Mouse (Mus musculus) heart, embryonic 14.5 days (tissue): ENCODE results near the gene Uox. TPM values are rescaled to one million over a fixed set of nuclear protein-coding genes. Genes with fewer than 3 reads are reported as not detected.
A peak's percentile ranks its signal among the peaks of the same experiment; 100 is the strongest.

Experiments used
- ATAC-seq: fragments of 200-750 bp; cut with Nextera tagmentation; 2 replicates; pipeline ENCODE4 v1.8.0; 2017; ENCODE audit warnings: low read depth, moderate TSS enrichment; ENCODE audit not compliant: insufficient number of reproducible peaks, insufficient read depth, low FRiP score
- H3K27ac ChIP-seq, 2 experiments: fragments of 200-500 bp in 1 of 2; fragments of 300-500 bp in 1 of 2; sonication (generic) in 1 of 2; replicated peaks in 1 of 2; 2 replicates each; pipeline ENCODE4 v1.5.1; 2012 to 2014; ENCODE audit warnings: low read depth in 2 of 2, low read length in 2 of 2, control low read depth in 1 of 2, mild to moderate bottlenecking in 1 of 2, mixed read lengths in 1 of 2; ENCODE audit not compliant: control insufficient read depth in 1 of 2, insufficient read depth in 1 of 2
- H3K27me3 ChIP-seq: fragments of 300-500 bp; sonication (generic); 2 replicates; pipeline ENCODE4 v1.6.1; 2014; ENCODE audit warnings: mild to moderate bottlenecking, low read length, control low read depth; ENCODE audit not compliant: control insufficient read depth, insufficient read depth
- H3K36me3 ChIP-seq: fragments of 300-500 bp; sonication (generic); 2 replicates; pipeline ENCODE4 v1.6.1; 2014; ENCODE audit warnings: mild to moderate bottlenecking, control low read depth, low read length, mixed read lengths; ENCODE audit not compliant: control insufficient read depth, insufficient read depth
- H3K4me1 ChIP-seq, 2 experiments: fragments of 200-500 bp in 1 of 2; fragments of 300-500 bp in 1 of 2; sonication (generic) in 1 of 2; 2 replicates each; pipeline ENCODE4 v1.6.1; 2012 to 2014; ENCODE audit warnings: low read length in 2 of 2, control low read depth in 1 of 2, mixed read lengths in 1 of 2; ENCODE audit not compliant: control insufficient read depth in 2 of 2, insufficient read depth in 2 of 2
- H3K4me2 ChIP-seq: fragments of 300-500 bp; sonication (generic); 2 replicates; pipeline ENCODE4 v1.6.1; 2014; ENCODE audit warnings: mild to moderate bottlenecking, low read length
- H3K4me3 ChIP-seq, 2 experiments: fragments of 200-500 bp in 1 of 2; fragments of 300-500 bp in 1 of 2; sonication (generic) in 1 of 2; 2 replicates each; pipeline ENCODE4 v1.5.1; 2012 to 2014; ENCODE audit warnings: low read length in 2 of 2, mild to moderate bottlenecking in 2 of 2, control low read depth in 1 of 2, low read depth in 1 of 2, moderate library complexity in 1 of 2; ENCODE audit not compliant: control insufficient read depth in 1 of 2, insufficient read depth in 1 of 2
- H3K9ac ChIP-seq: fragments of 300-500 bp; sonication (generic); 2 replicates; pipeline ENCODE4 v1.6.1; 2014; ENCODE audit warnings: mild to moderate bottlenecking, low read length
- H3K9me3 ChIP-seq: fragments of 300-500 bp; sonication (generic); 2 replicates; pipeline ENCODE4 v1.6.1; 2016; ENCODE audit warnings: low read length, control low read depth; ENCODE audit not compliant: control insufficient read depth
- WGBS: fragments of 180-500 bp; shearing (Covaris S2); extraction: QIAGEN DNeasy Blood & Tissue Kit; methylation state at CpG from one replicate; pipeline ENCODE4 v1.1.7; 2014; 5-methylcytosine and 5-hydroxymethylcytosine counted together
- polyA plus RNA-seq: library from polyadenylated mRNA; unstranded; fragments of >200 nt; fragmentation: Nextera tagmentation; extraction: Ambion mirVana; gene quantifications from 2 replicates; pipeline ENCODE4 v1.2.1, GENCODE M21; 2014

The Uox gene
- polyA plus RNA-seq, 1 experiment from 2014 or later = not detected

- peaks cover 10 to 17% of the 10 kb centered on the region in 2 experiments for H3K4me1 ChIP-seq
- H3K9me3 ChIP-seq = no peaks in the 10 kb centered on the region
- ATAC-seq = no peak
- H3K4me2 ChIP-seq = no peak within 1 kb of the TSS
- WGBS = 58% methylated on average over 3 of the region's 3 CpGs
- H3K27me3 ChIP-seq = no peaks in the 10 kb centered on the region
- H3K36me3 ChIP-seq = no peaks in the 10 kb centered on the region
- H3K27ac ChIP-seq = no peak within 1 kb of the TSS
- no peak within 1 kb of the TSS for H3K4me3 ChIP-seq
- H3K9ac ChIP-seq = no peak within 1 kb of the TSS
Observed at GRCm38 (mm10) chr3:146651217-146651616, 81.0 kb downstream of the Uox start, which contains the start of gene 4930503B20Rik. TSS of gene 4930503B20Rik (minus strand) at chr3:146651317.

DNA sequence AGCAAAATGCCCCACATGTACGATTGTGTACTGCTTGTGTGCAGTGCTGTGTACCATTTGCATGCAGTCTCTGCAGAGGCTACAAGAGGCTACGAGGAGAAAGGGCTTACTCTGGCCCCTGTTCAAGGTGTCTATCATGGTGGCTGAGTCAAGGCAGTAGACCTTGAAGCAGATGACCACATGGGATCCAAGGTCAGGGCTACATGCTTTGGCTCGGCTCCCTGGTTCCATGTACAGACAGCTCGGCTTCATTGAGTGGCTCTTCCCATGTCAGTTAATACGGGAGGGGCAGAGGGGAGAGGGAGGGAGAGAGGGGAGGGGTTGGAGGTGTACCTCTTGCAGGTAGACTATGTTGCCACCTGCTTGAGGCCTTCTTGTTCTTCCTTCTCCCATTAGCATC, 82.2 kb downstream of the Uox start:
- H3K27ac ChIP-seq = no peak overlapping the region
- no peak for ATAC-seq
- 92% methylated on average over 5 of the region's 5 CpGs for WGBS
- H3K4me1 ChIP-seq = peaks cover 10 to 17% of the 10 kb centered on the region in 2 experiments
- H3K36me3 ChIP-seq = no peaks in the 10 kb centered on the region
- no peak overlapping the region for H3K9ac ChIP-seq
- H3K27me3 ChIP-seq = no peaks in the 10 kb centered on the region
- no peaks in the 10 kb centered on the region for H3K9me3 ChIP-seq
- H3K4me3 ChIP-seq = no peak overlapping the region
- no peak overlapping the region for H3K4me2 ChIP-seq

- peak; percentile 47; the same call in 1 of the 2 replicates for ATAC-seq
- 23% methylated on average over 6 of the region's 6 CpGs for whole genome bisulfite sequencing
- Histone ChIP-seq H3K27me3 (no peaks in the 10 kb centered on the region), H3K36me3 (no peaks in the 10 kb centered on the region), H3K9ac (no peak overlapping the region), H3K4me3 (no peak overlapping the region), H3K9me3 (no peaks in the 10 kb centered on the region), H3K4me2 (no peak overlapping the region), H3K27ac (no peak overlapping the region), H3K4me1 (peaks cover 10 to 17% of the 10 kb centered on the region in 2 experiments)
Observed at GRCm38 (mm10) chr3:146653692-146654091, 83.5 kb downstream of the Uox start.

GRCm38 (mm10) chr3:146655111-146655577, 84.9 kb downstream of the Uox start:
- H3K9ac ChIP-seq = no peak overlapping the region
- peaks cover 10 to 17% of the 10 kb centered on the region in 2 experiments for H3K4me1 ChIP-seq
- H3K9me3 ChIP-seq = no peaks in the 10 kb centered on the region
- H3K36me3 ChIP-seq = no peaks in the 10 kb centered on the region
- H3K27ac ChIP-seq = peak overlapping the region in 1 of 2 experiments; percentile 19; a peak in 1 of 4 replicates
- H3K27me3 ChIP-seq = no peaks in the 10 kb centered on the region
- no peak overlapping the region for H3K4me2 ChIP-seq
- no peak overlapping the region for H3K4me3 ChIP-seq
- WGBS = 55% methylated on average over 2 of the region's 2 CpGs
- ATAC-seq = peak; percentile 55; the same call in 1 of the 2 replicates

GRCm38 (mm10) chr3:146657433-146657832, 87.2 kb downstream of the Uox start:
- Histone ChIP-seq H3K27ac (no peak overlapping the region), H3K9me3 (no peaks in the 10 kb centered on the region), H3K4me1 (peaks cover 10 to 24% of the 10 kb centered on the region in 2 experiments), H3K27me3 (no peaks in the 10 kb centered on the region), H3K4me2 (no peak overlapping the region), H3K9ac (no peak overlapping the region), H3K36me3 (no peaks in the 10 kb centered on the region), H3K4me3 (no peak overlapping the region)
- no peak for ATAC-seq
- WGBS = 81% methylated on average over 5 of the region's 5 CpGs

- no peak for ATAC-seq
- H3K4me3 ChIP-seq = no peak overlapping the region
- H3K4me2 ChIP-seq = no peak overlapping the region
- H3K9me3 ChIP-seq = no peaks in the 10 kb centered on the region
- no peaks in the 10 kb centered on the region for H3K36me3 ChIP-seq
- no peak overlapping the region for H3K27ac ChIP-seq
- peaks cover 8 to 24% of the 10 kb centered on the region in 2 experiments for H3K4me1 ChIP-seq
- no peak overlapping the region for H3K9ac ChIP-seq
- 94% methylated on average over 1 of the region's 1 CpGs for WGBS
- no peaks in the 10 kb centered on the region for H3K27me3 ChIP-seq
Observed at GRCm38 (mm10) chr3:146658061-146658639, 87.9 kb downstream of the Uox start.

GRCm38 (mm10) chr3:146659321-146659720, 89.1 kb downstream of the Uox start:
- H3K9ac ChIP-seq = no peak overlapping the region
- no peaks in the 10 kb centered on the region for H3K27me3 ChIP-seq
- H3K27ac ChIP-seq = no peak overlapping the region
- H3K36me3 ChIP-seq = no peaks in the 10 kb centered on the region
- no peaks in the 10 kb centered on the region for H3K9me3 ChIP-seq
- peaks cover 2 to 14% of the 10 kb centered on the region in 2 experiments for H3K4me1 ChIP-seq
- no peak overlapping the region for H3K4me3 ChIP-seq
- ATAC-seq = no peak
- 86% methylated on average over 5 of the region's 5 CpGs for WGBS
- no peak overlapping the region for H3K4me2 ChIP-seq

DNA sequence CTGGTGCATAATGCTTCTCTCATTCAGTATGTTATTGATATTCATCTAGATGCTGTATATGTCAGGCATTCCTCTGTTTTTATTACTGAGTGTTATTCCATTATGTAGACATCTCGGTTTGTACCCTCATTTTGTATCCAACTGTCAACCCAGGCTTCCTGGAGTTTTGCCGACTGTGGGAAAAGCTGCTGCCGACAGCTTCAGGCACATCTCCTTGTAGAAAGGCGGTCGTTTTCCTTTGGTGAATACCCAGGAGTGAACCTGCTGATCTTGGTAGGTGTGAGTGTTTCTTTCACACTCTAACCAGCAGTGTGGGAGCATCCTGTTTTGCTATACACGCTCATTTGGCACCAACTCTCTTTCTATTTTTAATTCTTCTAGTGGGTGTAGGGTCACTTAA, 90.8 kb downstream of the Uox start:
- no peaks in the 10 kb centered on the region for H3K36me3 ChIP-seq
- no peak overlapping the region for H3K4me3 ChIP-seq
- H3K4me2 ChIP-seq = no peak overlapping the region
- 49% methylated on average over 6 of the region's 6 CpGs for WGBS
- ATAC-seq = no peak
- no peaks in the 10 kb centered on the region for H3K27me3 ChIP-seq
- peaks cover 0 to 10% of the 10 kb centered on the region in 2 experiments; a peak in 2 of 4 replicates for H3K4me1 ChIP-seq
- no peak overlapping the region for H3K9ac ChIP-seq
- H3K27ac ChIP-seq = no peak overlapping the region
- no peaks in the 10 kb centered on the region for H3K9me3 ChIP-seq
